Mouse (Mus musculus): Measurements from ENCODE around the gene Gpt2. TPM values are rescaled to one million over a fixed set of nuclear protein-coding genes. Genes with fewer than 3 reads are reported as not detected.

The Gpt2 gene
- total RNA-seq, 4 experiments from 2014 or later = 69.2 to 87.2 (median 74.1) TPM

GRCm38 (mm10) chr8:85526105-85526504, 33.7 kb downstream of the Gpt2 start:
- DNase-seq (ENCODE audit: low spot score in 2 of 2) = peak in 1 of 2 experiments; percentile 66

- no peak for DNase-seq (ENCODE audit: low spot score in 2 of 2)
Measured at GRCm38 (mm10) chr8:85528959-85529358, 36.6 kb downstream of the Gpt2 start.

GRCm38 (mm10) chr8:85530717-85531116, 38.3 kb downstream of the Gpt2 start:
- DNase-seq (ENCODE audit: low spot score in 2 of 2) = no peak

GRCm38 (mm10) chr8:85531471-85531870, 39.1 kb downstream of the Gpt2 start:
- DNase-seq (ENCODE audit: low spot score in 2 of 2) = no peak

GRCm38 (mm10) chr8:85532843-85533242, 40.5 kb downstream of the Gpt2 start:
- DNase-seq (ENCODE audit: low spot score in 2 of 2) = no peak

- DNase-seq (ENCODE audit: low spot score in 2 of 2) = no peak
Measured at GRCm38 (mm10) chr8:85533434-85533833, 41.1 kb downstream of the Gpt2 start.

- DNase-seq (ENCODE audit: low spot score in 2 of 2) = no peak
Measured at GRCm38 (mm10) chr8:85534163-85534562, 41.8 kb downstream of the Gpt2 start.

- no peak for DNase-seq (ENCODE audit: low spot score in 2 of 2)
Measured at GRCm38 (mm10) chr8:85536332-85536731, 44.0 kb downstream of the Gpt2 start.

GRCm38 (mm10) chr8:85551934-85552333, 59.6 kb downstream of the Gpt2 start:
- DNase-seq (ENCODE audit: low spot score in 2 of 2) = no peak

GRCm38 (mm10) chr8:85554391-85555180, 62.2 kb downstream of the Gpt2 start:
- DNase-seq (ENCODE audit: low spot score in 2 of 2) = peak; percentile 17 to 24

GRCm38 (mm10) chr8:85555181-85556145, 63.1 kb downstream of the Gpt2 start, which contains the start of gene Dnaja2:
TSS of gene Dnaja2 (minus strand) at chr8:85555344.
- peak; percentile 74 to 86 for DNase-seq (ENCODE audit: low spot score in 2 of 2)

GRCm38 (mm10) chr8:85556986-85557600, 64.7 kb downstream of the Gpt2 start:
- no peak for DNase-seq (ENCODE audit: low spot score in 2 of 2)

GRCm38 (mm10) chr8:85557601-85557986, 65.2 kb downstream of the Gpt2 start:
- DNase-seq (ENCODE audit: low spot score in 2 of 2) = no peak

- DNase-seq (ENCODE audit: low spot score in 2 of 2) = no peak
Measured at GRCm38 (mm10) chr8:85559201-85559600, 66.8 kb downstream of the Gpt2 start.

- no peak for DNase-seq (ENCODE audit: low spot score in 2 of 2)
Measured at GRCm38 (mm10) chr8:85559966-85560365, 67.6 kb downstream of the Gpt2 start.

- DNase-seq (ENCODE audit: low spot score in 2 of 2) = no peak
Measured at GRCm38 (mm10) chr8:85563336-85563735, 71.0 kb downstream of the Gpt2 start.

- no peak for DNase-seq (ENCODE audit: low spot score in 2 of 2)
Measured at GRCm38 (mm10) chr8:85565186-85565585, 72.8 kb downstream of the Gpt2 start.

GRCm38 (mm10) chr8:85567801-85568200, 75.4 kb downstream of the Gpt2 start:
- DNase-seq (ENCODE audit: low spot score in 2 of 2) = no peak

- DNase-seq (ENCODE audit: low spot score in 2 of 2) = no peak
Measured at GRCm38 (mm10) chr8:85570466-85570865, 78.1 kb downstream of the Gpt2 start.

- DNase-seq (ENCODE audit: low spot score in 2 of 2) = no peak
Measured at GRCm38 (mm10) chr8:85573972-85574496, 81.7 kb downstream of the Gpt2 start.
